Mouse (Mus musculus) kidney, postnatal 4 days (tissue): Measurements from ENCODE around the gene Tbc1d2.
"Not testable (repeated sequence)": the region's sequence is repeated elsewhere in the genome, so short reads cannot be mapped to it uniquely, and the experiment has no call there.

Experiments
- DNase-seq, 2 experiments: peaks; one replicate each; pipeline ENCODE4 v3.0.0; 2021; ENCODE audit warnings: mixed read lengths in 2 of 2

The Tbc1d2 gene

DNA sequence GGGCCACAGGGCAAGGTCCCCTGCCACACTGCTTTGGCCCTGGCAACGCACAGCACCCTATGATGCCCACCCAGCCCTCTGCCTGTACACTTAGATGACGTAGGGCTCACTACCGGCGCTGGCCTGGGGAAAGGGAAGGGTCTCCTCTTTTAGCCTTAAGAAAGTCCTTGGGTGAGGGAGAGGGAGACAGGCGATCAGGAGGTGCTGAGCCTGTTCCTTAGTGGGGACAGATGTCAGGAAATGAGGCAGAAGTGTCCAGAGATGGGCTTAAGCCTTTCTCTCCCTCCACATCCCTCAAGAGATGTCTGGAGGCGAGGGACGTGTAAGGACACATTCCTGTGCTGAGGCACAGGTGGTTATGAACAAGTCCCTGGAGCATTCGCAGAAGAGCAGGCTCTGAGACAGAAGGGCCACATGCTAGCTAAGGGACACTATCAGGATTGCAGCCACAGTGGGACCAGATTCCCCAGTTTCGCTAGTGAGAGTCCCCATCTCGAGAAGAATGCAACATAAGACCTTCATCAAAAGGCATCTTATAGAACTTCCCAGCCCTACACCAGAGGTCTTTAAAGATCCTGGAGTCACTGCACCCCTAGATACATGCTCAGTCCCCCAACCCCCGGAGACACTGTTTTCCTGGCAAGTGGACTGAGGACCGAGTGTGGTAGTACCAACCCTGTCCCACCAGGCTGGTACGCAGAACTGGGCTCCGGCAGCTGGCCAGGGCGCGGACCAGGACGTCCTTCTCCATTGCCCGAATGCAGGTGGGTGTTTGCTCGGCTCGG lies 49.3 kb downstream of the Tbc1d2 start:
- DNase-seq: peak; percentile 1

DNA sequence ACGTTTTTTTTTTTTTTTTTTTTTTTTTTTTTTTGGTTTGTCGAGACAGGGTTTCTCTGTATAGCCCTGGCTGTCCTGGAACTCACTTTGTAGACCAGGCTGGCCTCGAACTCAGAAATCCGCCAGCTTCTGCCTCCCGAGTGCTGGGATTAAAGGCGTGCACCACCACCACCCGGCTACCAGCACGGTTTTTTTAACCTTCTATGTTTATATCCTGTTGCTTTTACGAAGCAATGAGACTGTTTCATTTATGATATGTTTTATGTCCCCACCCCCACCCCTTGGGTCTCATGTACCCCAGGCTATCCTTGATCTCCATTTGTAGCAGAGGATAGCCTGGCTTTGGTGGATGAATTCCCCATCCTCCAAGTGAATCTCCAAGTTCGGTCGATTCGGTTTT lies 50.4 kb downstream of the Tbc1d2 start:
- not testable (repeated sequence) for DNase-seq

DNA sequence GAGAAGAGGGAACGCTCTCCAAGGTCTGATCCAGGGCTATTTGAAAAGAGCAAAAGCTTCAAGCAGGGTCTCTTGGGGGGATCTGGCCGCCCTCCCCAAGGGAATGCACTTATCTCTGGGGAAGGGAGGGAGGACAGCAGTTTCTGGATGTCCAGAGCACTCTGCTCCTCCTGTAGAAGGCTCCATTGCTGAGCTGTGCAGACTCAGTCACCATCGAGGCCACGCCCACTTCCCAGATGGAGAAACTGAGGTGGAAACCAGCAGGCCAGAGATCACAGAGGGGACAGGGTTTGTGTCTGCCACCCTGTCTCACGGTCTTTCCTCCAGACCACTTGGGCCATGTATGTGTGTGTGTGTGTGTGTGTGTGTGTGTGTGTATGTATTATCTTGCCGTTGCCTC lies 51.0 kb downstream of the Tbc1d2 start:
- DNase-seq: peak; percentile 1

DNA sequence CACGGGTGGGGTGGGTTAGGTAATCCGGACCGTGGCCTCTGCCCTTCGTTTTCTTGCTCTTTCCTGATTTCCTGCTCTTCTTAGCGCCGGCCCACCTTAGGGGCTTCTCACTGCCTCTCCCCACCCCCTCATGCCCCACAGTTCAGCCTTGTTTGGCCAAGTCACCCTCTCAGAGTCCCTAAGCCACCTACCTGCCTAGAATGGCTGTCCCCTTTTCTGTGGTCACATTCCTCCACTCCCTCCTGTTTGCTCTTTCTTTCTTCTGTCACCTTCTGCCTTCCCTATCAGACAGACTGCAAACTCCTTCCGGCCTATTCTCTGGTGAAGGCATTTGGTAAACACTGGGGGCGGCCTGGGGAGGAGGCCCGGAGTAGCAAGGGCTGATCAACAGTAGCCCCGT lies 51.9 kb downstream of the Tbc1d2 start:
- DNase-seq: peak; percentile 0

DNA sequence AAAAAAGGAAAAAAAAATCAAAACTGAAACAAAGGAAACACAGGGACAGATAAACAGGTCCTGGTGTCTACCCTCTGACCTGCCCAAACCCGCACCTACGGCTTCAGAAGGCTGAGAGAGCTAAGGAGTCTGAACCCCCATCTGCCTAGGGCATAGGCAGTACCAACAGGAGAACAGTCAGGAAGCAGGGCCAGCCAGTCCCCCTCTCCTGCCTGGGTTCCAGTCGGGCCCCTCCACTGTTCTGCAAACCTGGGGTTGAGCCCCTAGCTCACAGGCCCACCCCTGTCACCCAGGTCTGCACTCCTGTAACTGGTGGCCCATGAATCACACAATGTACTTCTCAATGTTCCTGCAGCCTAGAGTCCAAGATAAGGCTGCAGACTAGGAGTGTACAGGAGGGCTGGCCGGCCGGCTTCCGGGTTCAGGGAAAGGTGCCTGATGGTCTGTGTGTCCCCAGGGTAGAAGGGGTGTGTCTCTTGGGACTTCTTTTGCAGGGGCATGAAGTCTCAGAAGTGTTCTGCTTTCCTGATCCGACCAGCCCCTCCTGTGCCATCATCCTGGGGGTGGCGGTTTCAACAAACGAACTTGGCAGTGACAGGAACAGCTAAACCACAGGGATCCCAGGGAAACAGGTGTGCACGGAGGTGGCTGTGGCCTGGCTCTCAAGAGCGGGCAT lies 52.6 kb downstream of the Tbc1d2 start:
- peak; percentile 1 for DNase-seq

DNA sequence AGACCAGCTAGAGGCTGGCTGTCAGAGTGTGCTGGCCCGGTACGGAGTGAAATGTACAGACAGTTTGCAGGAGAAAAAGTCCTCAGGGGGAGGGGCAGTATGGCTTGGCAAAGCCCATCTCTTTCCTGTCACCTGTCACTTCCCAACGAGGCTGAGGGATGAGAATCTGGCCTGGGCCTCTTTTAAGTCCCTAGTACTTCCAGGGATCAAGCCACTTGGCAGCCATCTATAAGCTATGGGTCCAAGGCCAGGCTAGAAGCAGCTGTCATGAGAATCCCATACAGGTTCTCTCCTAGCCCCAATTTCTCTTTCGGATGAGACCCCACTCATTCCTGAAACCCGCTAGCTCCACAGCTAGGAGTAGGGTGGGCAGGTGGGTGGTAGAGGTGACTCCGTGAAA lies 53.6 kb downstream of the Tbc1d2 start:
- peak; percentile 0 for DNase-seq

DNA sequence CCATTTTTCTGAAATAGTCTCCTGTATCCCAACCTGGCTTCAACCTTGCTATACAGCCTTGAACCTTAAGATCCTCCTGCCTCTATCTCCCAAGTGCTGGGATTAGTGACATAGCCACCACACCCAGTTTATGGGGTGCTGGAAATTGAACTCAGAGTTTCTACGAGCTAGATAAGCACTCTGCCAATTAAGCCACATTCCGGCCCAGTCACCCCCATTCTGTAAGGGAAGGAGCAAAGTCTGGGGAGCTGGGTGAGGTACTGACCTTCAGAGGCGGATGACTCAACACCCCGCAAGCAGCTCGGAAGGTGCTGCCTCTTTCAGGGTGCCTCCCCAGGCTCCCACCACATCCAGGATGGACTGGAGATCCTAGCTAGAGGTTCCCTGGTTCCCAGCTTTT lies 55.9 kb downstream of the Tbc1d2 start:
- no peak for DNase-seq

DNA sequence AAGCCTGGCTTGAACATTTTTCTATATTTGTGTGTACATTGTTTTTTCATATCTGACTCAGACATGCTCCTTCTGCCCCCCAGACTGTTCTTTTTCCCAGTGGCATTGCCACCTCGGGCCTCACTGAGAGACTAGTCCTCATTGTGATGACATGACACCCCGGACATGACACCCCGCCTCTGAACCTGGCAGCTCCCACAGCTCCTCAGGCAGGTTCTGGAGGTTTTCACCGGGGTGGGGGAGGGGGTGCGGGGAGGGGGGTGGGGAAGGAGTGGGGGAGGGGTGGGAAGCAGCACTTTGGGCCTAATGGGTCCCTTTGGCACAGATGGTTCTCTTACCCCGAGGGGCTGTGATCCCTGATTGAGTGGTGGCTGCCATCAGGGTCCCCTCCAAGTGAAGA lies 56.5 kb downstream of the Tbc1d2 start:
- DNase-seq: peak in 1 of 2 experiments; percentile 1

DNA sequence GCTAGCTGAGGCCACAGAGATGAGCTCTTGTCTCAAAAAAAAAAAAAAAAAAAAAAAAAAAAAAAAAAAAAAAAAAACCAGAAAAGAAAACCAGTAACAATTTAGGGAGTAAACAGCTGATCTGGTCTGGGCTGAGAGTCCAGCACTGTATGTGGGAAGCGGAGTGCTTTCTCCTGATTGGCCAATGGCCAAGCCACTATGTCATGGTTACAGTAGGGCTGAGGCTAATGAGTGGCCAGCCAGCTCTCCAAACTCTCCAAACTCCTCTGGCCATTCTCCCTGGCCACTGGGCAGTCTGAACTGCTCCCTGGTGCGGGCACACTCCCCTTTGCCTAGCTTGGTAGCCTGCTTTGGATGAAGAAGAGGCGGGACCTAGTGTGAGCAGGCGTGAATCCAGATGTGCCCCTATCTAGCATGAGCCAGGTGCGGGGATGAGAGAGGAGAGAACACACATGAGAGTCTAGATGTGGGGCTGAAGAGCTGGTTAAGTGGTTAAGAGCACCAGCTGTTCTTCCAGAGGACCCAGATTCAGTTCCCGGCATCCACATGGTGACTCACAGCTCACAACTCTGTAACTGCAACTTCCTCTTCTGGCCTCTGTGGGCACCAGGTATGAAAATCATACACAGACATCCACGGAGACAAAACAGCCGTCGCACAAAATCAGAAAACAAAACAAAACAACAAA lies 58.0 kb downstream of the Tbc1d2 start:
- DNase-seq: peak in 1 of 2 experiments; percentile 49

DNA sequence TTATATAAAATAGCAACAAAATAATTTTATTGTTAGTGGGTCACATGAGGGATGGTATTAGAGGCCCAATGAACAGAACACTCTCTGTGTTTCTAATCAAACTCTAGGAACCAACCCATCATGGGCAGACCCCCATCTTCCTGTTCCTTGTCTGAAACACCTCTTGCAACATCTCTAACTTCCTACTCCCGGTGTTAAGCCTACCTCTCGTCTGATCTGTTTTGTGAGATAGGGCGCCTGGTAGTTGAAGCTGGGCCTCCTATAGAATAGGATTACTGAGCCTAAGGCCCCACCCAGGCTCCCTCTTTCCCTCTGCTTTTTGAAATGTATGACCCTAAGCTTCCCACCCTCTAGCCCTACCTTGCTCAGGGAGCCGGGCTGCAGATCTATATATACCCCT lies 59.2 kb downstream of the Tbc1d2 start:
- DNase-seq: no peak

DNA sequence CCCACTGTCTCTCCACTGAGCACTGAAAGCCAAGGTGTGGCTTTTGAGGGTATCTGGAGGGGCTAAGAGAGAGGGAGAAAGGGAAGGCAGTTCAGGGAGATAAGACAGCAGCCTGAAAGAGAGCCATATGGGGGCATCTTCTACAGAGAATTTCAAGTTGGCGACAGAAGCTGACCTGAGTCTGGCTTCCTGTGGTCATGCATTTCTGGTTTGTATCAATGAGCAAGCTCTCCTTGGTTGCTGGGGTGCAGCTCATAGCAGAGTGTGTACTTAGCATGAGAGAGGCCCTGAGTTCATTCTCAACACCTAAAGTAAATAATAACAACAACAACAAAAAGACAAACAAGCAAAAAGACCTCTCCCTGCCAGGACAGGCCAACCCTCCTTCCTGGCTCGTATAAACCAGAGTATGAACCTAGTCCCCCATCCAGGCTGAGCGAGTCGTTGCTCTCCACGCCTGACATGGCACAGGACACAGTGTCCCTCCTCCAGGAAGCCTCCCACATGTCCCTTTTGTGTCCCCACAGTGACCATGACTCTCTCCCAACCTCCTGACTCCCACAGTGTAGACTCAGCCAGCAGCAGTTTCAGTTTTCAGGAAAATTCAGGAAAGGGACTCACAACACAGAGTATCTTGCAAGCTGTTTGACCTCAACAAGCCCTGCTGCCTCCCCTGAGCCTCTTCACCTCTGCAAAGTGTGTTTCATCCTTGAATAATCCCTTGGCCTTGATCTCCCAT lies 59.9 kb downstream of the Tbc1d2 start:
- DNase-seq: no peak

DNA sequence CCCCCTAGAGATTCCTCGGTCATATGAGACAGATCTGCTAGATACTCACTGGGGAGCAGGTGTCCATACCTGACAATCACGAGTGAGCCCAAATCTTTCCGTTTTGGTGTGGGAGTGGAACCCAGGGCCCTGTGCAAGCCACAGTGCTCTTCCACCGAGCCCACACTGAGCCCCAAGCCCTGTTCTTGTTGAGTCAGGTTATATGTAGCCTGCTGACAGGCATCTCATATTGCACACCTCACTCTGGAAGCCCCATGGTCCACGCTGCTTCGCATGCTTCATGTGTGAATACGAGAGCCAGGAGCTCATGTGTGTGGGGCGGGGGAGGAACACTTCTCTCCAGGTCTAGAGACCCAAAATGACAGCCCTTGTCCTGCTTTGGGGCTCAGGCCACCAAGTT lies 60.9 kb downstream of the Tbc1d2 start:
- DNase-seq: no peak

DNA sequence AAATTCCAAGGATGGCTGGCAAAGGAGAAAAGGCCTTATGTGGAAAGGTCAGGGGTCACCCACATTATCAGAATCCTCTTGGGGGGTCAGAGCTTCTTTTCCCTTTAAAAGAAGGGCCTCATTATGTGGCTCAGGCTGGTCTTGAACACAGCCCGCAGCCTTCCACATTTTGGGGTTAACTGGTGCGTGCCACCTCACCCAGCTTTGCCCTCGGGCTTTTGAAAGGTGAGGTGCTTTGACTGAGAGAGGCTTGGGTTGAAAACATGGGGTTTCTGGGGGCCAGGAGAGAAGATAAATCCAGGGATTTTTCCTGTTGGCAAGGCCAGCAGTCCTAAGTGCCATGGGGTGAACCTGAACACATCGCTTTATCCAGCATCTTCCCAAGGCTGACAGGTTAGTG lies 63.5 kb downstream of the Tbc1d2 start:
- no peak for DNase-seq

DNA sequence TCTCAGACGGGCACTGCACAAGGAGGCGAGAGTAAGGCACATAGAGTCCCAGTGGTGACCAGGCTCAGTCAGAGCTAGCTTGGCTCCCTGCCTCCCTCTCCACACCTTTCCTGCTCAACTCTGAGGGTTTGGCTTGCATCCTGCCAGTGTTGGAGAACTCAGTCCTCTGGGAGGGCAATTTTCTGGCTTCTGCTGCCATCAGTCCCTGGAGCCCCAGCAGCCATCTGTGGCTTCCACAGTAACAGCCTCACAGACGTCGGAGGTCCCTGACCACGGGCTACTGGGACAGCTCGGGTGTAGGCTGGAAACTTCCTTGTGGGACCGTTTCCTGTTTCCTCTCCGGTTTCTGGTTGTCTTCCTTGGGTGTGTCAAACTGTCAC lies 64.2 kb downstream of the Tbc1d2 start:
- DNase-seq: no peak

DNA sequence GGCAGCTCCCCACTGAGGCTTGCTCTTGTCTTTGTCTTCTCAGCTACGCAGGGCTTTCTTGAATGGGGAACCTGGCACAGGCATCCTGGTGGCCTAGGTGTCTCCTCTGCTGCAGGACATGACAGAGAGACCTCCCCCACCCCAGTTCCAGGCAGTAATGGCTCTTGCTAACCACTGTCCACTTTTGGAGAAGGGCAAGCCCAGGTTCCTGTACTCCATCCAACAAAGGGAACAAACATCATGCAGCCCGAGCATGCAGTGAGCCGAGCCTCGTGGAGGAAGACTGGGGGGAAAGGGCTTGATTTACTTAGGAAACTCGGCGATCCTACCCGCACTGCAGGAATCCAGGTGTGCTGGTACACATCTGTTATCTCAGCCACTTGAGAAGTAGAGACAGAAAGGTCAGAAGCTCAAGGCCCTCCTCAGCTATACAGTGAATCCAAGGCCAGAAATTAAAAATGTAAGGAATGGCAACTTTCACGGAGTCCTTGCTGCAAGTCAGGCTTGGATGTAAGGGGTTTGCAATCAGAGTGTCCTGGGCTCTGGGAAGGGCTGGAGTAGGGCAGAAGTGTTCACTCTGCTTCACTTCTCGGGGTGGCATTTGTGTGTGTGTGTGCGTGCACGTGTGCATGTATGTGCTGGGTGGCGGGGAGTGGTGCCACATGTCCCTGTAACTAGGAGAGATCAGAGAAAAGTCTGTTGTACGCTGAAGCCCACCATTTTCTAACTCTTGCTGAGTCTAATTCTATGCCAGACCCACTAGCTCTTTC lies 64.8 kb downstream of the Tbc1d2 start:
- no peak for DNase-seq

DNA sequence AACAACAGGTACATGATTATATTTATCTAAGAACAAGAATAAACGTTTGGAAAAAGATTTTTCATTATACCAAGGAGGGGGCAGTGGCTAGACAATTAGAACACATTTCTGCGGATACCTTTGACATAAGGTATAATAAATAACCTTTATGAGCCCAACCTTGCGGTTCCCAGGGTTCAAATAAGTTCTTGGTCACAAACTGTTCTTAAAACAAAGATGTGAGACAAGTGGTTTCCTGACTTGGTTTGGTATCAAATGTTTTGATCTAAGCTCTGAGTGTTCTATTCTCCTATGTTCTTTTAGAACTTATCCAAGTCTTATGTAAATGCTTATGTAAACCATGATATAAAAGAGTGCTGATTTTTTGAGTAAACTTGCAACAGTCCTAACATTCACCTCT lies 65.5 kb downstream of the Tbc1d2 start:
- DNase-seq: not testable (repeated sequence)

DNA sequence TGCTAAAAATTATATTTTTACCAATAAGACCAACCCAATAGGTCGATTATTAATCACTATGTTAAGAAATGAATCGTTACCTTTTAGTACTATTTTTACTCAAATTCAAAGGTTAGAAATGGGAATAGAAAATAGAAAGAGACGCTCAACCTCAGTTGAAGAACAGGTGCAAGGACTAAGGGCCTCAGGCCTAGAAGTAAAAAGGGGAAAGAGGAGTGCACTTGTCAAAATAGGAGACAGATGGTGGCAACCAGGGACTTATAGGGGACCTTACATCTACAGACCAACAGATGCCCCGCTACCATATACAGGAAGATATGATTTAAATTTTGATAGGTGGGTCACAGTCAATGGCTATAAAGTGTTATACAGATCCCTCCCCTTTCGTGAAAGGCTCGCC lies 65.9 kb downstream of the Tbc1d2 start:
- DNase-seq: not testable (repeated sequence)

DNA sequence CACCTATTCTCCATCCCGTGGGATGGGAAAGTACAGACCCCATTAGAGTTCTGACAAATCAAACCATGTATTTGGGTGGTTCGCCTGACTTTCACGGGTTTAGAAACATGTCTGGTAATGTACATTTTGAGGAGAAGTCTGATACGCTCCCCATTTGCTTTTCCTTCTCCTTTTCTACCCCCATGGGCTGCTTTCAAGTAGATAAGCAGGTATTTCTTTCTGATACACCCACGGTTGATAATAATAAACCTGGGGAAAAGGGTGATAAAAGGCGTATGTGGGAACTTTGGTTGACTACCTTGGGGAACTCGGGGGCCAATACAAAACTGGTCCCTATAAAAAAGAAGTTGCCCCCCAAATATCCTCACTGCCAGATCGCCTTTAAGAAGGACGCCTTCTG lies 68.0 kb downstream of the Tbc1d2 start:
- DNase-seq: not testable (repeated sequence)

DNA sequence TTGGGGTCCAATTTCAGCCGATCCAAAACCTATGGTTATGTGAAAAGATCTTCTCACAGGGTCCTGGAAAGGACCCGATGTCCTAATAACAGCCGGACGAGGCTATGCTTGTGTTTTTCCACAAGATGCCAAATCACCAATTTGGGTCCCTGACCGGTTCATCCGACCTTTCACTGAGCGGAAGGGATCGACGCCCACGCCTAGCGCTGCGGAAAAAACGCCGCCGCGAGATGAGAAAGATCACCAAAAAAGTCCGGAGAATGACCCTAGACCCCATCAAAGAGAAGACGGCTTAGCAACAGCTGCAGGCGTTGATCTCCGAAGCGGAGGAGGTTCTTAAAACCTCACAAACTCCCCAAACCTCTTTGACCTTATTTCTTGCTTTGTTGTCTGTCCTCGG lies 68.4 kb downstream of the Tbc1d2 start:
- not testable (repeated sequence) for DNase-seq

DNA sequence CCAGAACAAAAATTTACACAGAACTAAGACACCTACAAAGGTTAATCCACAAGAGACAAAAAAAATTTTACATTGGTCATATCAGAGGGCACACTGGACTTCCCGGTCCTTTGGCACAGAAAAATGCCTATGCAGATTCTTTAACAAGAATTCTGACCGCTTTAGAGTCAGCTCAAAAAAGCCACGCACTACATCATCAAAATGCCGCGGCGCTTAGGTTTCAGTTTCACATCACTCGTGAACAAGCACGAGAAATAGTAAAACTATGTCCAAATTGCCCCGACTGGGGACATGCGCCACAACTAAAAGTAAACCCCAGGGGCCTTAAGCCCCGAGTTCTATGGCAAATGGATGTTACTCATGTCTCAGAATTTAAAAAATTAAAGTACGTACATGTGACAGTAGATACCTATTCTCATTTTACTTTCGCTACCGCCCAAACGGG lies 69.2 kb downstream of the Tbc1d2 start:
- not testable (repeated sequence) for DNase-seq

DNA sequence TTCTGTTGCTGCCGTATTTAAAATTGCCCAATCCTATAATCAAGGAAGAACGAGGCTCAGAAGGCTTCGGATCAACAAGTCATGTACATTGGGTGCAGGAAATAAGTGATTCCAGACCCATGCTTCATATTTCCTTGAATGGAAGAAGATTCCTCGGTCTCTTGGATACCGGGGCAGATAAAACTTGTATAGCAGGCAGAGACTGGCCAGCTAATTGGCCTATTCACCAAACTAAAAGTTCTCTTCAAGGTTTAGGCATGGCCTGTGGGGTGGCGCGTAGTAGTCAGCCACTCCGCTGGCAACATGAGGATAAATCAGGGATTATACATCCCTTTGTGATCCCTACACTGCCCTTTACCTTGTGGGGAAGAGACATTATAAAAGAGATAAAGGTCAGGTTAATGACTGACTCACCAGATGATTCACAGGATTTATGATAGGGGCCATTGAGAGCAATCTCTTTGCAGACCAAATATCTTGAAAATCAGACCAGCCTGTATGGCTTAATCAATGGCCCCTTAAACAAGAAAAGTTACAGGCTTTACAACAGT lies 71.1 kb downstream of the Tbc1d2 start:
- not testable (repeated sequence) for DNase-seq

DNA sequence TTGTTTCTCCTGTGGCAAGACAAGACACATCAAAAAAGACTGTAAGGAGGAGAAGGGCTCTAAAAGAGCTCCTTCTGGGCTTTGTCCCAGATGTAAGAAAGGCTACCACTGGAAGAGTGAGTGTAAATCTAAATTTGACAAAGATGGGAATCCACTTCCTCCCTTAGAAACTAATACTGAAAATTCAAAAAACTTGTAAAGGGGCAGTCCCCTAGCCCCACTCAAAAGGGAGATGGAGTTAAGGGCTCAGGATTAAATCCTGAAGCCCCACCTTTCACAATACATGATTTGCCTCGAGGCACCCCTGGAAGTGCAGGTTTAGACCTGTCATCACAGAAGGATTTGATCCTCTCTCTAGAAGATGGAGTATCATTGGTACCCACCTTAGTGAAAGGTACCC lies 71.8 kb downstream of the Tbc1d2 start:
- DNase-seq: no peak
